Mouse (Mus musculus): ENCODE measurements around the gene Esrrb.

- TF ChIP-seq POLR2A (IDR thresholded peaks at IDR 0.05; ENCODE audit: borderline replicate concordance, low read depth, low read length) (no peak), CTCF (IDR thresholded peaks at IDR 0.05; ENCODE audit: low read depth, low read length) (no peak)
Measured at GRCm38 (mm10) chr12:86513596-86513995, 152.7 kb downstream of the Esrrb start.

All from bone marrow macrophage, adult 2 months (primary cell).